Mouse (Mus musculus) liver, embryonic 18 days (tissue): ENCODE data around the gene Serp1. TPM values are rescaled to one million over a fixed set of nuclear protein-coding genes. Genes with fewer than 3 reads are reported as not detected.

Source experiments
- polyA plus RNA-seq: library from polyadenylated mRNA; depleted of rRNA; stranded (reverse); fragments of >200 nt; gene quantifications from 2 replicates; pipeline ENCODE4 v1.2.3, GENCODE M21; 2012; rRNA removed

The Serp1 gene
- polyA plus RNA-seq = 58.4 and 66.0 TPM in 2 replicates

GRCm38 (mm10) chr3:58525652-58526407, at the start of gene Serp1, which contains the start of gene Eif2a:
Serp1 (minus strand) TSS chr3:58525892.
Eif2a (plus strand) TSS chr3:58525821.

Other genes with a start within 250 kb of the Serp1 start
- 5.1 and 5.7 TPM in 2 replicates for gene Tsc22d2, start 111.2 kb downstream of the Serp1 start, polyA plus RNA-seq
- gene Eif2a, start 71 bp downstream of the Serp1 start, polyA plus RNA-seq = 25.9 and 30.5 TPM in 2 replicates
- 32.0 and 33.1 TPM in 2 replicates for gene Selenot, start 50.7 kb upstream of the Serp1 start, polyA plus RNA-seq
- 0.01 and 0.02 TPM in 2 replicates for gene Erich6, start 111.3 kb upstream of the Serp1 start, polyA plus RNA-seq
- gene Siah2, start 166.5 kb upstream of the Serp1 start, polyA plus RNA-seq = 10.3 and 11.3 TPM in 2 replicates